Mouse (Mus musculus) embryo, embryonic 10.5 days (tissue): ENCODE data around the gene Bcor.
A peak's percentile ranks its signal among the peaks of the same experiment; 100 is the strongest.

Experiments
- DNase-seq: peaks from one replicate; pipeline ENCODE4 v3.0.0-alpha.2; 2015; ENCODE audit warnings: low spot score

Bcor gene

DNA sequence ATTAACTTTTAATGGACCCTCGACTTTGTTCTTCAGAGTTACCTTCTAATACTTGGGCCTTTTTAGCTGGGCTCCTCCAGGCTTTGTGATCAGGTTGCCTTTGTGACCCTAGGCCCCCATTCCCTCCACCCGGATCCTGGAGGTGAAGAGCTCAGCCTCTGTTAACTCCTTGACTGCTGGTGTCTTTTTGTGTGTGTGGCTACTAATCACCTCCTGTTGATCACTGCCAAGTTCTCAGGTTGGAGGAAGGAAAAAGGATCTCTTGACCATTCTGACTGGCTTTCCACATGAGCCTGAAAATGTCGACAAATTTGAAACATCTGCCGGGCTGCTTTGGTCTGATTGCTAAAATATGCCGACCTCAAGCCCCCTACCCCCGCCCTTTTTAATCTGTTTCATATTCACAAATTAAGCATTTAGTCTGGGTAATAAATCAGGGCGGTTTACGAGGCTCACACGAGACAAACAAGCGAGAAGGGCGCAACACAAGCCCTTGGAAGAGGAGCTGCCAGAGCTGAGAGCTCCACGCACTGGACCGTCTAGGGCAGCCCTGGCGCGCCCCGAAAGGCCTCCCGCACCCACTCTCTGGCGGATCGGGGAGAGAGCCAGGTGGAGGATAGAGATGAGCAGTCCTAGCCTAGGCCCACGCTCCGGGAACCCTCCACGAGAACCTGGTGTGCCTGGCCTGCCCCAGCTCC is 33.6 kb downstream of the Bcor start:
- peak; percentile 47 for DNase-seq

- DNase-seq: no peak
These were observed 35.6 kb downstream of the Bcor start for GRCm38 (mm10) chrX:12124571-12124970.

GRCm38 (mm10) chrX:12123687-12124087 is 36.5 kb downstream of the Bcor start:
- no peak for DNase-seq

DNA sequence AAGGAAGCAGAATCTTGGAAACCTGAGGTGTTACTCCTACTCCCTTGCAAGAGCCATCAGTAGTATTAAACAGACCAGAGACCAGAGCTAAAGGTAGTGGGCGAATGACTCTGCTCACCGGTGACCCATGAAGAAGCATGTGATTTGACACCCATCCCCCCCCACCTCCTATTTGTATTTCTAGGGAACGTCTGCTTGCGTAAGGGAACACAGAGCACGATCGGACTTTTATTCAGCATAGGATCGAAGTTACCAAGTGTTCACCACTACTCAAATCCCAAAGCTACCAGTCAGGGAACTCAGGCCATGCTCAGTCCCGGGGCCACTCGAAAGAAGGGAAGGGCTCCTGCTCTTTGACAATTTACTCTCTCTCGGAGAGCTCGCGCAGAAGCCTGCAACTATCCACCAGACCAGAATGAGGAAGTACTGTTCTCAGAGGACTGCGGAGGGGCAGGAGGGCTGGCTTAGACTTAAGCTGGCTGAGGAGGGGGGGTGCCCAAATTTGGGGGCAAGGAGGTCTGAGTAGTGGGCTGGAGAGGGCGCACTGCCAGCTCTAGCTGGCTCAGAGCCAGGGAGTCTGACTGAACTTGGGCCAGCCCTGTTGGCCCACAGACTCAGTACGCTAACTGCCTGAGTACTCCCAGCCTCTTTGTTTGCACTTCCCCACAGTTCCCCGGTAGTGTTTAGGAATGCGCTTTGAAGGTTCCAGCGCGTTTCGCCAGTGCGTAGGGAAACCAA is 37.4 kb downstream of the Bcor start:
- DNase-seq: peak; percentile 64

GRCm38 (mm10) chrX:12119476-12119875 is 40.7 kb downstream of the Bcor start:
- DNase-seq: no peak

- DNase-seq: no peak
These were observed 44.0 kb downstream of the Bcor start for GRCm38 (mm10) chrX:12116128-12116527.

GRCm38 (mm10) chrX:12112166-12112565 is 48.0 kb downstream of the Bcor start:
- DNase-seq: no peak

- DNase-seq: no peak
These were observed 49.6 kb downstream of the Bcor start for GRCm38 (mm10) chrX:12110518-12110917.

DNA sequence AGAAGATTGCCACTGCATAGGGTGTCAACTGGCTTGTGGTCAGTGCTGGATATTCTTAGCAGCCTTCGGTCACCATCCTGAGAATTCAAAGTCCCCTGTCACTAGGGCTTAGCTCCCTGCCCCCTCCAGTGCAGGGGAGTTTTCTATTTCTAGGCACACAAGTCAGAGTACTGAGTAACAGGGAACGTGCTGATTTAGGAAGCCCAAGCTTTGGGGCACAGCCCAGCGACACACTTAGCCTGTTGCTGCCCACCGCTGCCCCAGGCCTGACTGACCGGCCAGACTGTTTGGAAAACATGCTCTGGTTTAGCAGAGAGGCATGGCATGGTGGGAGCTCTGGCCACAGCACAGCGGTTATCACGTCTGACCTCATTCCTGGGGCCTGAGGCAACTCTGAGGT is 54.8 kb downstream of the Bcor start:
- no peak for DNase-seq

DNA sequence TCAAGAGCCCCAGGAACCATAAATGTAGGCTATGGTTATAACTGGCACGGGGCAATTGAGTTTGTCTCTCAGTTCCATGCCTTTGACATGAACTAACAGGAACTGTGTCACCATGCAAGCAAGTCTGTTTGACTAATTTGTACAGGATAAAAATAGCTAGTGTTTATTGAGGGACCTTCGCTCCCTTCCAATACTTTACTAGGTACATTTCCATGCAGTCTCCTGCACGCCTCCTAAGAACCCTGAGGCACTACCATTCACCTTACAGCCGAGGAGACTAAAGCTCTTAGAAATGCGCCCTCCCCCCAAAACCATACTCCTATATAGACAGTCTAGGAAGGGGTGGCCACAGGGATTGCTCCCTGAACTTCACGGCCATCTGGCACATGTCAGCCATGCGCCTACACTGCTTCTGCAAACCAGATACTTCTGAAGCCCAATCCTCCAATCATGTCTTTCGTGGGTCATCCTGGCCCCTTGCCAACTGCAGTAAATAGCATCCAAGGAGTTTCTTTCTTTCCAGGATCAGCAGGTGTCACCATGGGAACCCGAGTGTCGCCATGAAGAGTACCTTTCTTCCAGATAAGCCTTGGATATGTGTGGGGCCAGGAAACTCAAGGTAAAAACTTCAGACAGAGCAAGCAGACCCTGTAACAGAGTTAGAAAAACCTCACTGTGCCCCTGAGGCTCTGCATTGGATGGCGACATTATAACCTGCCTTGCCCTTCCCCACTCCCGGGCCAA is 63.2 kb downstream of the Bcor start:
- DNase-seq: no peak

- DNase-seq: no peak
These were observed 66.8 kb downstream of the Bcor start for GRCm38 (mm10) chrX:12093371-12093770.

DNA sequence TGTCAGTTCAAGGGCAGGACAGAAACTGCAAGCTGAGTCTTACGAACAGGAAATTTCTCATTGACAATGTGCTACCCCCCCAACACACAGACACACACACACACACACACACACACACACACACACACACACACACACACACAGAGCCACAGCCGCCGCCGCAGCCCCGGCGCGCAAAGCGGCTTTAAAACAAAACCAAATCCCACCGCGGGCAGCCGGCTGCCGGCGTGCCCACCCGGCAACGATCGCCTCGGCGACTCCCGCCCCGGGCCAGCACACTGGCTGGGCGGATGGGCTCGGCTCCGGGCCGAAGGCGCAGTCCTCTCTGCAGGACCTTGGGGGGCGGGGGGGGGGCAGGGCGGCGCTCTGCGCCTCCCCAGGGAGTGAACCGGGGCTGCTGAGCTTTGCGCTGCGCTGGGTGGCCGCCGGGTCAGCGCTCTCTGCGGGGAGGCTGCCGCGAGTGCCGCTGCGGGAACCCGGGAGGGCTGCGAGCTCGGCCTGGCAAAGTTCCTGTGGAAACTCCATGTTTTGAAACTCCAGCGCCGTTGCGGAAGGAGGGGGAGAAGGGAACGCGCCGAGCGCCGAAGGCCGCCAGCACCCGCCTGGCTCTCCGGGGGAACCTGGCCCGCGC is 68.6 kb downstream of the Bcor start:
- peak; percentile 21 for DNase-seq

DNA sequence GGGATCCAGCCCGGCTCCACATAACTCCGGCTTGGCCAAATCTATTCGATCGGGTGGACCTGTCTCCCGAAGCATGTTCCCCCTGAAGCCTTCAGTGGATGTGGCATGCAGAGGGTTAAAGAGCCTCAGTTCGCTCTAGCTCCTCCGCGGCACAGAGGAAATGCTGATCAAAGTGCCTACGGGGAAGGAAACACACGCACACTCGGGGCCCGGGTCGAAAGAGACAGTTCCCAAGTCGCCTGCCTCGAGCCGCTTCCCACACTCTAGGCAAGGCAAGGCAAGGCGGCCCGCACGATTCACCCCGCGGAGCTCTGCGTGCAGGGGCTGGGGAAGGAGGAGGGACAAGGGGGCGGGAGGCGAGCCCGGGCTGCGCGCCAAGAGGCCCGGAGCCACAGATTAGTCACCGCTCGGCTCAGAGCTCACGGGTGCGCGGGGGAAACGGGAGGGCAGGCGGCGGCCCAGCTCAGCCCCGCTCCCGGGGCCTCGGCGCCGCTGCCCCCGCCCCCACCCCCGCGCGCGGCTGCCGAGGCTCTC is 69.2 kb downstream of the Bcor start:
- peak; percentile 63 for DNase-seq

DNA sequence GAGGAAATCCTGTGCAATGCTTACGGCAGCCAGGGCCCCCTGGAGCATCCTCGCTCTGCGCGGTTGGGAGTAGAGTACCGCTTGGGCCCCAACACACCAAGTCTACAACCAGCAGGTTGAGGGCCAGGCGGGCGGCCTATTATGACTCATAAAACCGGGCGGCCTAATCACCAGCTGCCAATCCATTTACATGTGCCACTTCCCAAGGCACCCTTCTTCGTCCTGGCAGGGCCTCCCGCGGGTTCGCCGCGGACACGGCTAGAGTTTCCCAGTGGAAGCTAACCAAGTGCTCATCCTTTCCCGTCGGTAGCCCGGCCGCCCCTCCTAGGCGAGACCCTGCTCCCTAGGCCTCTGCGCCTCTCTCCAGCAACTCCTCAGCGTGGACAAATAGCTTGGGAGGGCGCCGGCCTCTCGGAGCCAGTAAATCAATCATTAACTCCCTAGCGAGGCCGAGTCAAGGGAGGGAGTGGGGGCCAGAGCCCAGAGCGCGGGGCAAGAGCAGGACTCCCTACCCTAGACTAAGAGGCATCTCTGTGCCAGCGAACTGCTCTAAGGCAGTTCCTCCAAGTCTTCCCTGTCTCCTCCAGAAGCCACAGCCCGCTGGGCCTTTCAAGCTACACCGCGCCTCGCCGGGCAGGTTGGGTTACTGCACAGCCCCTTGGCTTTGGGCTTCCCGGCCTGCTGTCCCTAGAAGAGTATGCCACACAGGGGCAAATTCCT is 69.8 kb downstream of the Bcor start:
- DNase-seq: no peak

- peak; percentile 68 for DNase-seq
These were observed 70.6 kb downstream of the Bcor start for GRCm38 (mm10) chrX:12089353-12090081.

- peak; percentile 21 for DNase-seq
These were observed 71.2 kb downstream of the Bcor start for GRCm38 (mm10) chrX:12089027-12089340.

DNA sequence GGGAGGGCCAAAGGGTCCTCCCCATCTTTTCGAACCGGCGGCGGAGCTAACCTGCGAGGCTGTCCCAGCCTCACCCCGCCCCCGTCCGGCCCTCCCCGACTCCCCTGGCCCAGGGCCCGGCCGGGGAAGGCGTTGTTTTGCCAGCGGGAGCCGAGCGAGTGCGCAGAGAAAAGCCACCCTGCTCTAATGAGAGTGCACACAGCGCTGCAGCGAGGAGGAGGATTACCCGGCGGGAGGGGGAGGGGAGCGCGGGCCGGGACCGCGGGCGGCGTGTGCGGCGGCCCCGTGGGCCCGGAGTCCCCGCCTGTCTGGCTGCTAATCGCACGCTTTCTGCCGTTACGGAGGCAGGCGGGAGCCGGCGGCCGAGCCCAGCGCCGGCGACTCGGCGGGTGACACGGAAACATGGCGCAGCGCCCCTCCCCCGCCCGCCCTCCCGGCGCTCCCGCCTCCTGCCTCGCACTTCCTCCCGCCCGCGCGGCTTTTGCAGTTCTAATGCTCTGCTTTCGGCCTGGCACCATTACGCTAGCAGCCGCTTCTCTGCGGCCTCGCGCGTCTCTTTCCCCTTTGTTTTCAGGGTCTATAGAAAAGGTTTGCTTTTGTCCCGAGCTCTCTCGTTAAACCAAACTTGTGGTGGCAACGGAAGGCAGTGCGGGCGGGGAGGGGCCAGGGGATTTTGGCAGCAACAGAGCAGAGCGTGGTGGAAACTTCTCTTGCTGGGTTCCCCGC is 71.7 kb downstream of the Bcor start:
- DNase-seq: peak; percentile 75

DNA sequence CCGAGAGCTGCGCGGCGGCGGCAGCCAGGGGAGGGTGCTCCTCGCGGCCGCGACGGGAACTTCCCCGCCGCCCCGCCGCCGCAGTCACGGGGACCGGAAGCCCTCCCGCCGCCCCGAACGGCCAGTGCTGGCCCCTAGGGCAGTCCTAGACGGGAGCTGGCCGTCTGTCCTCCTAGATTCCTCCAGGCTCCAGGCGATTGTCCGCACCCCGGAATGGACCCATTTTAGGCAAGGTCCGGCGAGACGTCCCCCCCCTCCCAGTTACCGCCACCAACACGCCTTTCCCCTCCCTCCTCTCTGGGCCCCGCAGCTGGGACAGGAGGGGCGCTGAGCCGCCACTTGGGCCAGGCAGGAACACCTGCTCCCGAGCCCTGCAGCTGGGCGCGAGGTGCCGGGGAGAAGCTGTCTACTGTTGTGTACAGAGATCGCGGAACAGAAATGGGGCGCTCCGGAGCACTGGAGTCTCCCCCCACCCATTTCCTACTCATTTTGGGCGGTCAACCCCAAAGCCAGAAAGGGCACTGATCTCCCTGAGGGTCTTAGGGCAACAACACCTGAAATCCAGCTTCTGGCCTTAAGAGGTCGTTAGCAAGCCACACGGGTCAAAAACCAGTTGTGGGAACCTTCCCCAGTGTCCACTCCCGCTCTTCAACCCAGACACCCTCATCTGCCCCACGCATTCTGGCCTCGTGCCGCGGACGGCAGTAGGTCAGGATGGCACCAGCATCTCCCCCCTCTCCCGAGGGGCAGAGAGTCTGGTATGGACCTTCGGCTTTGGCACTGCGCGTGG is 72.4 kb downstream of the Bcor start:
- DNase-seq: peak; percentile 33

GRCm38 (mm10) chrX:12086674-12087510 is 73.3 kb downstream of the Bcor start:
- DNase-seq: peak; percentile 38
